Mouse (Mus musculus) fibroblast of lung, adult 2 months (primary cell): ENCODE measurements around the gene Pgm2l1.
A peak's percentile ranks its signal among the peaks of the same experiment; 100 is the strongest.
"Not testable (repeated sequence)": the region's sequence is repeated elsewhere in the genome, so short reads cannot be mapped to it uniquely, and the experiment has no call there.

Source experiments
- DNase-seq: peaks from one replicate; pipeline ENCODE4 v3.0.0-alpha.2; 2011; ENCODE audit warnings: low read depth

Pgm2l1 gene

GRCm38 (mm10) chr7:100228957-100229356 is 1.8 kb downstream of the Pgm2l1 start:
- no peak for DNase-seq

- no peak for DNase-seq
Measured at GRCm38 (mm10) chr7:100230646-100231045, 3.5 kb downstream of the Pgm2l1 start.

GRCm38 (mm10) chr7:100231661-100232060 is 4.5 kb downstream of the Pgm2l1 start:
- no peak for DNase-seq

- DNase-seq: no peak
Measured at GRCm38 (mm10) chr7:100233681-100234080, 6.5 kb downstream of the Pgm2l1 start.

GRCm38 (mm10) chr7:100234264-100234885 is 7.2 kb downstream of the Pgm2l1 start:
- peak; percentile 12 for DNase-seq

GRCm38 (mm10) chr7:100238271-100238670 is 11.1 kb downstream of the Pgm2l1 start:
- DNase-seq: no peak

GRCm38 (mm10) chr7:100240601-100241000 is 13.4 kb downstream of the Pgm2l1 start:
- DNase-seq: no peak

- no peak for DNase-seq
Measured at GRCm38 (mm10) chr7:100243007-100243406, 15.8 kb downstream of the Pgm2l1 start.

- DNase-seq: no peak
Measured at GRCm38 (mm10) chr7:100244225-100244624, 17.0 kb downstream of the Pgm2l1 start.

GRCm38 (mm10) chr7:100245176-100245575 is 18.0 kb downstream of the Pgm2l1 start:
- DNase-seq: no peak

GRCm38 (mm10) chr7:100250667-100251066 is 23.5 kb downstream of the Pgm2l1 start:
- no peak for DNase-seq

GRCm38 (mm10) chr7:100262350-100262749 is 35.2 kb downstream of the Pgm2l1 start:
- no peak for DNase-seq

GRCm38 (mm10) chr7:100264934-100265333 is 37.7 kb downstream of the Pgm2l1 start:
- DNase-seq: not testable (repeated sequence)

GRCm38 (mm10) chr7:100272369-100272768 is 45.2 kb downstream of the Pgm2l1 start:
- DNase-seq: no peak

- DNase-seq: no peak
Measured at GRCm38 (mm10) chr7:100274507-100274906, 47.3 kb downstream of the Pgm2l1 start.

GRCm38 (mm10) chr7:100276397-100276796 is 49.2 kb downstream of the Pgm2l1 start:
- DNase-seq: no peak

- no peak for DNase-seq
Measured at GRCm38 (mm10) chr7:100279803-100280202, 52.6 kb downstream of the Pgm2l1 start.

- DNase-seq: no peak
Measured at GRCm38 (mm10) chr7:100281596-100281995, 54.4 kb downstream of the Pgm2l1 start.

GRCm38 (mm10) chr7:100283298-100283697 is 56.1 kb downstream of the Pgm2l1 start:
- no peak for DNase-seq

- DNase-seq: no peak
Measured at GRCm38 (mm10) chr7:100285383-100285782, 58.2 kb downstream of the Pgm2l1 start, which contains the start of gene P4ha3. Gene P4ha3, plus strand, starts transcription at chr7:100285520.

GRCm38 (mm10) chr7:100287748-100288578 is 60.8 kb downstream of the Pgm2l1 start:
- peak; percentile 81 for DNase-seq

- DNase-seq: peak; percentile 86
Measured at GRCm38 (mm10) chr7:100288622-100289021, 61.4 kb downstream of the Pgm2l1 start.

GRCm38 (mm10) chr7:100293546-100293945 is 66.4 kb downstream of the Pgm2l1 start:
- DNase-seq: no peak
